Mouse (Mus musculus): ENCODE data around the gene Rreb1.

Rreb1 gene

GRCm38 (mm10) chr13:37980346-37980745 lies 202.1 kb downstream of the Rreb1 start:
- no peak for DNase-seq (ENCODE audit: low read depth)

- DNase-seq (ENCODE audit: low read depth), result no peak
Observed at GRCm38 (mm10) chr13:37981063-37981462, 202.9 kb downstream of the Rreb1 start.

- DNase-seq (ENCODE audit: low read depth), result no peak
Observed at GRCm38 (mm10) chr13:37986166-37986565, 208.0 kb downstream of the Rreb1 start.

- DNase-seq (ENCODE audit: low read depth), result no peak
Observed at GRCm38 (mm10) chr13:37989701-37990100, 211.5 kb downstream of the Rreb1 start.

GRCm38 (mm10) chr13:37992638-37993371 lies 214.6 kb downstream of the Rreb1 start:
- peak; percentile 24 for DNase-seq (ENCODE audit: low read depth)

GRCm38 (mm10) chr13:37993376-37993703 lies 215.1 kb downstream of the Rreb1 start:
- DNase-seq (ENCODE audit: low read depth), result no peak

GRCm38 (mm10) chr13:37993704-37994404 lies 215.7 kb downstream of the Rreb1 start, which contains the start of gene Ssr1:
Gene Ssr1 (minus strand): TSS chr13:37994217.
- DNase-seq (ENCODE audit: low read depth), result peak; percentile 94

- no peak for DNase-seq (ENCODE audit: low read depth)
Observed at GRCm38 (mm10) chr13:37994405-37994749, 216.2 kb downstream of the Rreb1 start.

GRCm38 (mm10) chr13:37999713-38000112 lies 221.5 kb downstream of the Rreb1 start:
- no peak for DNase-seq (ENCODE audit: low read depth)
